Mouse (Mus musculus) hindbrain, embryonic 14.5 days (tissue): Measurements from ENCODE around the gene Lgals2. TPM values are rescaled to one million over a fixed set of nuclear protein-coding genes. Genes with fewer than 3 reads are reported as not detected.

Experiments
- ATAC-seq: fragments of 200-750 bp; cut with Nextera tagmentation; 2 replicates; pipeline ENCODE4 v1.8.0; 2017; ENCODE audit warnings: moderate number of reproducible peaks, mild to moderate bottlenecking, moderate TSS enrichment, moderate library complexity; ENCODE audit not compliant: low FRiP score
- DNase-seq: peaks from one replicate; pipeline ENCODE4 v3.0.0-alpha.2; 2015; ENCODE audit warnings: low spot score
- H3K27ac ChIP-seq: fragments of 300-500 bp; sonication (generic); 2 replicates; pipeline ENCODE4 v1.5.1; 2014; ENCODE audit warnings: mild to moderate bottlenecking, moderate library complexity
- H3K27me3 ChIP-seq: fragments of 300-500 bp; sonication (generic); 2 replicates; pipeline ENCODE4 v1.6.1; 2014; ENCODE audit warnings: mild to moderate bottlenecking, low read length, mixed read lengths; ENCODE audit not compliant: control insufficient read depth, insufficient read depth
- H3K36me3 ChIP-seq: fragments of 300-500 bp; sonication (generic); replicated peaks from 2 replicates; pipeline ENCODE4 v1.6.1; 2014; ENCODE audit not compliant: control insufficient read depth, insufficient read depth
- H3K4me1 ChIP-seq: fragments of 300-500 bp; sonication (generic); replicated peaks from 2 replicates; pipeline ENCODE4 v1.6.1; 2014; ENCODE audit warnings: antibody characterized with exemption, low read length, mixed read lengths; ENCODE audit not compliant: control insufficient read depth, insufficient read depth
- H3K4me2 ChIP-seq: fragments of 300-500 bp; sonication (generic); replicated peaks from 2 replicates; pipeline ENCODE4 v1.6.1; 2014; ENCODE audit warnings: mild to moderate bottlenecking, moderate library complexity
- H3K4me3 ChIP-seq: fragments of 300-500 bp; sonication (generic); replicated peaks from 2 replicates; pipeline ENCODE4 v1.5.1; 2014; ENCODE audit warnings: mild to moderate bottlenecking, low read length
- H3K9ac ChIP-seq: fragments of 300-500 bp; sonication (generic); 2 replicates; pipeline ENCODE4 v1.6.1; 2014
- H3K9me3 ChIP-seq: fragments of 300-500 bp; sonication (generic); 2 replicates; pipeline ENCODE4 v1.6.1; 2016; ENCODE audit warnings: low read length; ENCODE audit not compliant: control insufficient read depth
- WGBS: fragments of 180-500 bp; shearing (Covaris S2); extraction: QIAGEN DNeasy Blood & Tissue Kit; methylation state at CpG from one replicate; pipeline ENCODE4 v1.1.7; 2014; 5-methylcytosine and 5-hydroxymethylcytosine counted together
- polyA plus RNA-seq: library from polyadenylated mRNA; unstranded; fragments of >200 nt; fragmentation: Nextera tagmentation; extraction: Ambion mirVana; gene quantifications from 2 replicates; pipeline ENCODE4 v1.2.1, GENCODE M21; 2014

Gene Lgals2
- polyA plus RNA-seq, 1 experiment from 2014 or later, result not detected

- no peaks in the 10 kb centered on the region for H3K36me3 ChIP-seq
- no peaks in the 10 kb centered on the region for H3K9me3 ChIP-seq
- 4% methylated on average over 14 of the region's 14 CpGs for WGBS
- peak; percentile 74 for ATAC-seq
- no peaks in the 10 kb centered on the region for H3K27me3 ChIP-seq
- DNase-seq, result peak; percentile 53
- H3K4me3 ChIP-seq, result no peak overlapping the region
- 0 out of 2 replicates have a peak overlapping the region, but pooled peaks have one; percentile 7 for H3K9ac ChIP-seq
- H3K4me2 ChIP-seq, result no peak overlapping the region
- H3K4me1 ChIP-seq, result peaks cover 17% of the 10 kb centered on the region
- peak overlapping the region; percentile 62 for H3K27ac ChIP-seq
Measured at GRCm38 (mm10) chr15:78832701-78833123, 22.6 kb downstream of the Lgals2 start.

- DNase-seq (no peak), ATAC-seq (0 out of 2 replicates have a peak, but pooled peaks have one; percentile 1)
- H3K9me3 ChIP-seq, result no peaks in the 10 kb centered on the region
- no peak overlapping the region for H3K4me2 ChIP-seq
- H3K36me3 ChIP-seq, result no peaks in the 10 kb centered on the region
- H3K4me1 ChIP-seq, result peaks cover 17% of the 10 kb centered on the region
- H3K27ac ChIP-seq, result peak overlapping the region; percentile 62; the same call in 1 of the 2 replicates
- H3K27me3 ChIP-seq, result peaks cover 7% of the 10 kb centered on the region; the same call in 1 of the 2 replicates
- H3K4me3 ChIP-seq, result no peak overlapping the region
- no peak overlapping the region for H3K9ac ChIP-seq
- 56% methylated on average over 19 of the region's 19 CpGs for WGBS
Measured at GRCm38 (mm10) chr15:78831720-78832657, 23.3 kb downstream of the Lgals2 start.

DNA sequence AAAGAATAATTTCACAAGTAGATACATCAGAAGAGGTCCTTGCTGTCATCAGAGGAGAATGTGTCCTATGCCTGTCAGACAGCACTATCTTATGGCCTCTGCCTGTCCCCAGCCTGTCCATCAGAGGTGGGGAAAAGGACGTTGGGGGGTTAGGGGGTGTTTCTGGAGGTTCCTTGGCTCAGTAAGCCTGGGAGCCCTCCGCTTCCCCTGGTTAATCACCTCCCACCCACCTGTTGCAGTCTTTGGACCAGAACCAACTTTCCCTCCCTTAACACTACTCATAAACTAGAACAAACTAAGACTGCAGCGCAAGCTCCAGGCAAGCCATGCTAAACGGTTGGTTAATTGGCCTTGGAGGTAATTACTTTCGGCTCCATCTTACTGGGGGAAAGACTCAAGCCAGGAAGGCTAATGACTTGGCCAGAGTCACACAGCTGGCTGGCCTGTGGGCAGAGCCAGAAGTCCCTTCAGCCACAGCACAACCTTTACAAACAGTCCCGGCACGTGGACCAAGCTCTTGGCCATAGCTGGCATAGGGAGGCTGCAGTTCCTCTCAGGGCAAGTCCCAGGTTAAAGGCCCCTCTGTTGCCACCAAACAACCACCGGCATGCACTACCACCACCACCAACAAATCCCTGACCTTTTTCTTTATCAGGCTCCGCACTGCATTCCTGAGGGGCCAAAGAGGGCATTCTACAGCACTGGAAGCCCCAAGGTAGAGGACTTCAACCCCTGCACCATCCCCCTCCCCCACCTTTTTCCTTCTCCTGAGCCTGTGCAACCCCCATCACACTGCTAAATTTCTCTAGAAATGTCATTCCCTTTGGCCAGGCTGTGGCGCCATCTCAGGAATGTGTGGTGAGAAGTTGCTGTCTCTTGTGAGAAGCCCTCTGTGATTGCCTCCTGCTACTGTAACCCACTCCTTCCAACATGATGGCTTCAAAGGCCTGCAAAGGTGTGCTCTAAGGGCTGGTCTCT lies 24.3 kb downstream of the Lgals2 start:
- no peak overlapping the region for H3K9ac ChIP-seq
- DNase-seq (no peak), ATAC-seq (no peak)
- H3K27me3 ChIP-seq, result peaks cover 8% of the 10 kb centered on the region; the same call in 1 of the 2 replicates
- 70% methylated on average over 10 of the region's 10 CpGs for WGBS
- H3K36me3 ChIP-seq, result no peaks in the 10 kb centered on the region
- H3K4me2 ChIP-seq, result no peak overlapping the region
- peaks cover 17% of the 10 kb centered on the region for H3K4me1 ChIP-seq
- H3K27ac ChIP-seq, result no peak overlapping the region
- H3K4me3 ChIP-seq, result no peak overlapping the region
- no peaks in the 10 kb centered on the region for H3K9me3 ChIP-seq

DNA sequence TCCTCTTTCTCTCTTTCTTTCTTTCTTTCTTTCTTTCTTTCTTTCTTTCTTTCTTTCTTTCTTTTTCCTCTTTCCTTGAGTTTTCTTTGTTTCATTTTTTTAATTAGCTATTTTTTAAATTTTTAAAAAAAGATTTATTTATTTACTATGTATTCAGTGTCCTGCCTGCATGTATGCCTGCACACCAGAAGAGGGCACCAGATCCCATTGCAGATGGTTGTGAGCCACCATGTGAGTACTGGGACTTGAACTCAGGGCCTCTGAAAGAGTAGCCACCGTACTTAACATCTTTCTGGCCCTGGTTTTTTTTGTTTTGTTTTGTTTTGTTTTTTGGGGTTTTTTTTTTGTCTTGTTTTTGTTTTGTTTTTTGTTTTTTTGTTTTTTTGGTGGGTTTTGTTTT lies 25.7 kb downstream of the Lgals2 start:
- ATAC-seq, result no peak
- Histone ChIP-seq H3K27me3 (peaks cover 8% of the 10 kb centered on the region; the same call in 1 of the 2 replicates), H3K36me3 (no peaks in the 10 kb centered on the region), H3K9ac (no peak overlapping the region), H3K27ac (no peak overlapping the region), H3K4me2 (no peak overlapping the region), H3K4me1 (peaks cover 4% of the 10 kb centered on the region; the same call in 1 of the 2 replicates), H3K9me3 (no peaks in the 10 kb centered on the region), H3K4me3 (no peak overlapping the region)
- DNase-seq, result no peak
- 89% methylated on average over 1 of the region's 1 CpGs for WGBS

- Histone ChIP-seq H3K4me1 (peaks cover 4% of the 10 kb centered on the region; the same call in 1 of the 2 replicates), H3K27ac (no peak overlapping the region), H3K36me3 (no peaks in the 10 kb centered on the region), H3K4me3 (no peak overlapping the region), H3K9ac (no peak overlapping the region), H3K9me3 (no peaks in the 10 kb centered on the region), H3K27me3 (peaks cover 8% of the 10 kb centered on the region; the same call in 1 of the 2 replicates), H3K4me2 (no peak overlapping the region)
- 20% methylated on average over 5 of the region's 5 CpGs for WGBS
- ATAC-seq (no peak), DNase-seq (no peak)
Measured at GRCm38 (mm10) chr15:78828315-78828714, 27.0 kb downstream of the Lgals2 start.

DNA sequence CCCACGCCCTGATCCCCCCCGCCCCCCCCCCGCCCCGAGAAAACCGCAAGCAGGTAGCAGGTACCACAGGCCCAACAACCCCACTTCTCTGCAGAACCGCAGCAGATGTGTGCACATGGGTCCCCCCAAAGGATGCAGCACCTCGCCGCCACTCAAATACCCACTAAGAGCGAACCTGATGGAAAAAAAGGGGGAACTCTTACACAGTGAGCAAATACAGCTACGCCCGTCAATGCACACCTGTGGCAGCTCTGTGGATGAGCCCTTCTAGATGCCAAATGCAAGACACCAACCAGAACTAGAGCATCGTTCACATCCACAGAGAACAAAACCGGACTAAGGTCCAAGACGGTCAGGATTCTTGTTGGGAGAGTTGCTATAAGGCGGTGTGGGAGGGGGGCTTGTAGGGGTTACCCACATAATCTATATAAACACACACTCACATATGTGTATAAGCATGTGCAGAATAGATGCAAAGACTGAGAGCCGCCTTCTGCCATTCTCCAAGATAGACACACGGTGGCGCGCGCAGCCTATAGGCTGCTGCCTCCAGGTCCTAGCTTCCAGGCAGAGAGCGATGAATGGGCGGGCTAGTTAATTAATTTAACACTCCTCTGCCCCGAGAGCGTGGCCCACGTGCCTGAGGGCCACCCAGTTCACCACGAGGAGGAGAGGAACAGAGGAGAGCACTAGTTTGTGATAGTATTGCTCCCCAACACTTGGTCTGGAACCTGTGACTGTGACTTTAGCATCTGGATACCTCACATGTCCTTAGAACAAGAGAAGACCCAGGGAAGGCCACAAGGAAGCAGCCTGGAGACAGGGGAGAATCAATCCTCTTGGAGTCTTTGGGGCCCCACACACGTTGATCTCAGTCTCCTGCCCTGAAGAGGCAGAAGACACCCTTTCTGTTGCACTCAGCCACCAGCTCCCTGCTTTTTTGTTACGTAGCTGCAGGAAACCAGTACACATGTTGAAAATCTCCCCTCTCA lies 28.8 kb downstream of the Lgals2 start:
- Histone ChIP-seq H3K9me3 (no peaks in the 10 kb centered on the region), H3K27ac (no peak overlapping the region), H3K9ac (no peak overlapping the region), H3K36me3 (no peaks in the 10 kb centered on the region), H3K27me3 (peaks cover 8% of the 10 kb centered on the region; the same call in 1 of the 2 replicates), H3K4me3 (no peak overlapping the region), H3K4me1 (no peaks in the 10 kb centered on the region), H3K4me2 (no peak overlapping the region)
- 22% methylated on average over 28 of the region's 28 CpGs for WGBS
- DNase-seq (peak; percentile 79), ATAC-seq (no peak; the same call in 1 of the 2 replicates)

- no peak overlapping the region for H3K4me2 ChIP-seq
- no peak overlapping the region for H3K4me3 ChIP-seq
- H3K36me3 ChIP-seq, result no peaks in the 10 kb centered on the region
- DNase-seq (no peak), ATAC-seq (no peak)
- no peaks in the 10 kb centered on the region for H3K9me3 ChIP-seq
- H3K9ac ChIP-seq, result no peak overlapping the region
- no peaks in the 10 kb centered on the region for H3K4me1 ChIP-seq
- no peaks in the 10 kb centered on the region for H3K27me3 ChIP-seq
- no peak overlapping the region for H3K27ac ChIP-seq
- WGBS, result 74% methylated on average over 6 of the region's 6 CpGs
Measured at GRCm38 (mm10) chr15:78816074-78816391, 39.3 kb downstream of the Lgals2 start.

GRCm38 (mm10) chr15:78815314-78816073 lies 39.8 kb downstream of the Lgals2 start:
- no peaks in the 10 kb centered on the region for H3K9me3 ChIP-seq

More at GRCm38 (mm10) chr15:78815314-78816073, 39.8 kb downstream of the Lgals2 start:
- ATAC-seq (no peak), DNase-seq (no peak)
- no peak overlapping the region for H3K4me3 ChIP-seq
- no peaks in the 10 kb centered on the region for H3K36me3 ChIP-seq
- no peaks in the 10 kb centered on the region for H3K4me1 ChIP-seq
- WGBS, result 55% methylated on average over 11 of the region's 11 CpGs
- no peaks in the 10 kb centered on the region for H3K27me3 ChIP-seq
- no peak overlapping the region for H3K27ac ChIP-seq
- H3K4me2 ChIP-seq, result no peak overlapping the region
- H3K9ac ChIP-seq, result no peak overlapping the region
